Mouse (Mus musculus): ENCODE measurements at regions not wholly inside any gene's neighbourhood (a gene's known extent, or its start where the extent isn't known, plus 50 kb on each side); places are given as distances from the start of the nearest gene placed in this dataset.

DNA sequence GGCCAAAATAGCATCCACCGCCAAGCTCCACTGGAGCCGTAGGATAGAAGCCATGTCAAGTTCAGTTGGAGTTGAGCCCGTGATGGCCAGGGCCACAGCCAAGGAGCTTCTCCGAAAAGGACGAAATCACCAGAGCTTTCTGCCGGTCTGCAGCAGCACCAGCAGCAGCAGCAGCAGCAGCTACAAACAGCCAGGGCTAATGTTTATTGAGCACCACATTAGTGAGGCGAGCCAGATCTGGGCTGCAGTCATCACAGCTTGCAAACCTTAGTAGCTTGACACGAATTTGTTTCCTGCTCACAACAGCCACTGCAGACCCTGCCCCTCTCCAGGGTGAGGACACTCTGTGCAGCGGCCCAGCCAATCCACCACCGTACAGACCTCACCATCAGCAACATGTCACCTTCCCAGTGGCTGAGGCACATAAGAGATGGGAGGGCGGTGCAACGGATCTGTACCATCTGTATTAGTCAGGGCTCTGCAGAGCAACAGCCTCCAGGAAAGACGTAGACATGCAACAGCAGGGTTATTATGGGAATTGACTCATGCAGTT lies 222.5 kb upstream of the Zmiz1 start:
- peak; percentile 37; the same call in 1 of the 2 replicates for ATAC-seq
- Histone ChIP-seq H3K27me3 (replicated peaks; ENCODE audit: control insufficient read depth, insufficient read depth, low read length) (no peaks in the 10 kb centered on the region), H3K4me2 (replicated peaks; ENCODE audit: low read depth) (no peak overlapping the region), H3K4me3 (ENCODE audit: low read depth, low read length) (no peak overlapping the region), H3K27ac (ENCODE audit: low read depth, low read length) (no peak overlapping the region), H3K9me3 (ENCODE audit: control insufficient read depth) (no peaks in the 10 kb centered on the region), H3K9ac (ENCODE audit: low read depth, low read length) (no peak overlapping the region), H3K4me1 (replicated peaks; ENCODE audit: control insufficient read depth, insufficient read depth, low read length) (no peaks in the 10 kb centered on the region), H3K36me3 (ENCODE audit: control insufficient read depth, insufficient read depth) (no peaks in the 10 kb centered on the region)
- TF ChIP-seq CTCF (IDR thresholded peaks at IDR 0.05; ENCODE audit: low read depth): no peak
- 56% methylated on average over 13 of the region's 13 CpGs for WGBS

DNA sequence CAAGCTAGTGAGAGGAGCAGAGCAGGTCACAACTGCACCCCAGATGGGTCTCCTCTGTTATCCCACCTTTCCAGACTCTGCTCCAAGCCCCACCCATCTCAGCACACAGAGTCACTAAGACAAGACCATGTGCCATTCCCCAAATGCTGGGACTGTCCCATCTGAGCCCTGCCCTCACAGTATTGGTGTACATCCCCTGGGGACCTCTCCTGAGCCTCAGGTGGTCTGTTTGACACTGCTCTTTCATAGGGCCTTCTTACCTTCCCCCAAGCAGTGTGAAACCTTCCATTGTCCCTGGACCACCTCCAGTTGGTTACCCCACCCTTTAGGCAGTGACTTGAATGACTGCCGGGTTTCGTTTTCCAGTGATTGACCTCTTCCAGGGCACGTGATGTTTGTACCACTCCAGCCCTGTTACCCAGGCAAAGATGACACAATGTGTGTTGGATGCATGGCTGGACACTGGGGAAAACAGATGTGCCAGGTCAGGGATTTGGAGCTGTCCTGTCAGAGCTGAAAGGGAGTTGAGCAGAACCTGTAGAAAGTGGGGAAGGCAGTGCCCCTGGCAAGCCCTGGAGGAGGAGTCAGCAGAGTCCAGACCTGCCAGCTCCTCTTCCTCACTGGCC lies 219.5 kb upstream of the Zmiz1 start:
- no peak overlapping the region for H3K9ac ChIP-seq (ENCODE audit: low read depth, low read length)
- WGBS: 55% methylated on average over 3 of the region's 3 CpGs
- H3K27ac ChIP-seq (ENCODE audit: low read depth, low read length): no peak overlapping the region
- H3K4me2 ChIP-seq (replicated peaks; ENCODE audit: low read depth): no peak overlapping the region
- no peak for ATAC-seq
- TF ChIP-seq CTCF (IDR thresholded peaks at IDR 0.05; ENCODE audit: low read depth): no peak
- no peaks in the 10 kb centered on the region for H3K36me3 ChIP-seq (ENCODE audit: control insufficient read depth, insufficient read depth)
- H3K9me3 ChIP-seq (ENCODE audit: control insufficient read depth): no peaks in the 10 kb centered on the region
- H3K27me3 ChIP-seq (replicated peaks; ENCODE audit: control insufficient read depth, insufficient read depth, low read length): no peaks in the 10 kb centered on the region
- H3K4me3 ChIP-seq (ENCODE audit: low read depth, low read length): no peak overlapping the region
- H3K4me1 ChIP-seq (replicated peaks; ENCODE audit: control insufficient read depth, insufficient read depth, low read length): no peaks in the 10 kb centered on the region

DNA sequence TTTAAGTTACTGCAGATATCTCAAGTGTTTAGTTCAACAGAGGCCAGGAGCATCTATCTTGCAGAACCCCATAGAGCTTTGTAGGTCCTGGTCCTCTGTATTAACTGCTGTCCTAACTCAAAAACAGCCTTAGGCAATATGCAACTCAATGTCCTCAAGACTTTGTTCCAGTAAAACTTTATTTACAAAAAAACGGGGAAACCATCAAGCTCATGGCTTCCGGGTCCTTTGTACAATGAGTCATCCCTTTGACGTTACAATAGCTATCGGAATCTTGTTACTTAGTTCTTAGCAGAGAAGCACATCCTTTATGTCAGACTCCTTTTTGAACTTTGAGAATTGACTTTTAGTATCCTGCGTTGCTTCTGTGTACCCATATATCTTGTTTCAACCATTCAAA lies 216.2 kb upstream of the Zmiz1 start:
- no peaks in the 10 kb centered on the region for H3K4me1 ChIP-seq (replicated peaks; ENCODE audit: control insufficient read depth, insufficient read depth, low read length)
- no peaks in the 10 kb centered on the region for H3K9me3 ChIP-seq (ENCODE audit: control insufficient read depth)
- H3K4me2 ChIP-seq (replicated peaks; ENCODE audit: low read depth): no peak overlapping the region
- ATAC-seq: no peak
- H3K9ac ChIP-seq (ENCODE audit: low read depth, low read length): no peak overlapping the region
- H3K36me3 ChIP-seq (ENCODE audit: control insufficient read depth, insufficient read depth): no peaks in the 10 kb centered on the region
- H3K27me3 ChIP-seq (replicated peaks; ENCODE audit: control insufficient read depth, insufficient read depth, low read length): no peaks in the 10 kb centered on the region
- TF ChIP-seq CTCF (IDR thresholded peaks at IDR 0.05; ENCODE audit: low read depth): no peak
- 55% methylated on average over 5 of the region's 5 CpGs for WGBS
- H3K27ac ChIP-seq (ENCODE audit: low read depth, low read length): no peak overlapping the region
- H3K4me3 ChIP-seq (ENCODE audit: low read depth, low read length): no peak overlapping the region

DNA sequence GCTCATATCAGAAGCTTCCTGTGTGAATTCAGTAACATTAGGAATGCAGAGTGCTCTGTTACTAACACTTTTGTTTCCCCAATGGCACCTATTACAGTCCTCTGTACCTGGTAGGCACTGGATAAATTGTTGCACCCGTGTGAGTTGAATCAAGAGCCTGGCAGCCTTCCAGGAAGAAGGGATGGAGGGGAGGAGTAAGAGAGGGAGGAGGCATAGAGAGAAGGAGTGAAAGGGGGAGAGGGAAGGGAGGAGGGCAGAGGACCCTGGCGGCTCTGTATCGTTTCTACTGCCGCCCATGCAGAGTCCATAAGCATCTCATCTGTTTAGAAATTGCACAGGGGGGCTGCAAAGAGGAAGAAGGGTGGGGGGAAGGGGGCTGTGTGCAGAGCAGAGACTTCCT lies 215.7 kb upstream of the Zmiz1 start:
- no peak for TF ChIP-seq CTCF (IDR thresholded peaks at IDR 0.05; ENCODE audit: low read depth)
- 21% methylated on average over 4 of the region's 4 CpGs for WGBS
- Histone ChIP-seq H3K27ac (ENCODE audit: low read depth, low read length) (no peak overlapping the region), H3K9me3 (ENCODE audit: control insufficient read depth) (no peaks in the 10 kb centered on the region), H3K4me1 (replicated peaks; ENCODE audit: control insufficient read depth, insufficient read depth, low read length) (no peaks in the 10 kb centered on the region), H3K4me2 (replicated peaks; ENCODE audit: low read depth) (no peak overlapping the region), H3K9ac (ENCODE audit: low read depth, low read length) (no peak overlapping the region), H3K27me3 (replicated peaks; ENCODE audit: control insufficient read depth, insufficient read depth, low read length) (no peaks in the 10 kb centered on the region), H3K36me3 (ENCODE audit: control insufficient read depth, insufficient read depth) (no peaks in the 10 kb centered on the region), H3K4me3 (ENCODE audit: low read depth, low read length) (no peak overlapping the region)
- no peak for ATAC-seq

DNA sequence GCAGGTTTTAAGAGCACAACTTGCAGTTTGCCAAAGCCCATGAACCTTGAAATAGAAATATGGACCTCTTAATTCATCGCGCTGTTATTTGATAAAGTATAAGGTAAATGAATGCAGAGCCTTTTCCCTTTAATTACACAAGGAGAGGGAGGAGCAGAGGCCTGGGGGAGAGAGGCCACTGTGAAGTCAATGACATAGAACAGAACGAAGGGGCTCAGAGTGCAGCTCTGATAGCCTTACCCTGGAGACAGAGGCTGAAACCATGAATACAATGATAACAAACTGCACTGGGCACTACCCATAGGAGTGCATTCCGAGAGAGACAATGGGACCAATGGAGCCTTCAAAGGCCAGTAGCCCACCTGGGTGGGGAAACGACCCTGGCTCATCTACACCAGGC lies 215.3 kb upstream of the Zmiz1 start:
- ATAC-seq: no peak
- WGBS: 58% methylated on average over 5 of the region's 5 CpGs
- no peak for TF ChIP-seq CTCF (IDR thresholded peaks at IDR 0.05; ENCODE audit: low read depth)
- H3K27me3 ChIP-seq (replicated peaks; ENCODE audit: control insufficient read depth, insufficient read depth, low read length): no peaks in the 10 kb centered on the region
- H3K4me3 ChIP-seq (ENCODE audit: low read depth, low read length): no peak overlapping the region
- no peaks in the 10 kb centered on the region for H3K9me3 ChIP-seq (ENCODE audit: control insufficient read depth)
- no peak overlapping the region for H3K9ac ChIP-seq (ENCODE audit: low read depth, low read length)
- no peaks in the 10 kb centered on the region for H3K4me1 ChIP-seq (replicated peaks; ENCODE audit: control insufficient read depth, insufficient read depth, low read length)
- no peak overlapping the region for H3K27ac ChIP-seq (ENCODE audit: low read depth, low read length)
- no peaks in the 10 kb centered on the region for H3K36me3 ChIP-seq (ENCODE audit: control insufficient read depth, insufficient read depth)
- no peak overlapping the region for H3K4me2 ChIP-seq (replicated peaks; ENCODE audit: low read depth)

DNA sequence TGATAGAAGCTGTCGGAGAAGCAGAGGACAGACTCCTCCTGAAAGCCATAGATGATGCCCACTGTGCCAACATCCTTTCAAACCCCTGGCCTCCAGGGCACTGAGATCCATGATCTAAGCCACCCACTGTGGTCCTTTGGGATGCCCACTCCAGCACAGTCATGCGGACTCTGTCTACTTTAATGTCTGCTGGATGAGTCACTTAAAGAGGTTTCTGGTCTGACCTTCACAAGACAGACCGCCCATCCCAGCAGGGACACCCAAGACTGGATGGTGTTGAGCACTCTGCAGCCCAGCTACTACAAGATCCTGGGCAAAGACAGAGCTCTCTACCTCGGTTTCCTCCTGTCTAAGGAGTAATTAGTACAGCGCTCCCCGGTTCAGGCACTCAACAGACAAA lies 214.1 kb upstream of the Zmiz1 start:
- Histone ChIP-seq H3K36me3 (ENCODE audit: control insufficient read depth, insufficient read depth) (no peaks in the 10 kb centered on the region), H3K4me1 (replicated peaks; ENCODE audit: control insufficient read depth, insufficient read depth, low read length) (no peaks in the 10 kb centered on the region), H3K9ac (ENCODE audit: low read depth, low read length) (no peak overlapping the region), H3K4me3 (ENCODE audit: low read depth, low read length) (no peak overlapping the region), H3K27me3 (replicated peaks; ENCODE audit: control insufficient read depth, insufficient read depth, low read length) (no peaks in the 10 kb centered on the region), H3K4me2 (replicated peaks; ENCODE audit: low read depth) (no peak overlapping the region), H3K9me3 (ENCODE audit: control insufficient read depth) (no peaks in the 10 kb centered on the region), H3K27ac (ENCODE audit: low read depth, low read length) (no peak overlapping the region)
- TF ChIP-seq CTCF (IDR thresholded peaks at IDR 0.05; ENCODE audit: low read depth): no peak
- WGBS: 92% methylated on average over 6 of the region's 6 CpGs
- no peak for ATAC-seq

Data from intestine, postnatal 0 days (tissue).